Comparison of ENCODE assay signal across 35 mouse cellular contexts in genomic region chr1:168761095-168761494, GRCm38 (mm10).
"Had no signal": no experiment of that assay in that cellular context is flagged by ENCODE, and none has a peak within 500 bp of the region (broad histone marks: within the 10 kb centered on the region; RNA-seq: fewer than 3 reads in every experiment).

No protein-coding gene starts in this region.

- H3K9ac ChIP-seq: heart, embryonic 12.5 days; heart, embryonic 13.5 days; heart, embryonic 15.5 days; hindbrain, embryonic 12.5 days; hindbrain, embryonic 13.5 days; hindbrain, embryonic 14.5 days; hindbrain, embryonic 15.5 days; intestine, embryonic 15.5 days; kidney, embryonic 15.5 days had no signal

- H3K4me2 ChIP-seq: heart, embryonic 11.5 days; heart, embryonic 12.5 days; heart, embryonic 13.5 days; heart, embryonic 15.5 days; hindbrain, embryonic 12.5 days; hindbrain, embryonic 13.5 days; hindbrain, embryonic 14.5 days; hindbrain, embryonic 15.5 days; intestine, embryonic 15.5 days; kidney, embryonic 15.5 days had no signal

- ATAC-seq: hindbrain, embryonic 16.5 days; hindbrain, postnatal 0 days; inflammation-experienced regulatory T-cells, adult 6 months; intestine, embryonic 15.5 days; intestine, embryonic 16.5 days; intestine, postnatal 0 days had no signal

- H3K27ac ChIP-seq: heart, adult 2 months; heart, embryonic 10.5 days; heart, embryonic 13.5 days; heart, embryonic 15.5 days; hindbrain, embryonic 10.5 days; hindbrain, embryonic 12.5 days; hindbrain, embryonic 13.5 days; hindbrain, embryonic 14.5 days; hindbrain, embryonic 15.5 days; hindbrain, postnatal 0 days; intestine, embryonic 15.5 days; kidney, embryonic 15.5 days; kidney, postnatal 0 days; layer of hippocampus, adult 2 months had no signal

- H3K4me1 ChIP-seq: heart, embryonic 10.5 days; heart, embryonic 12.5 days; heart, embryonic 13.5 days; heart, embryonic 15.5 days; hindbrain, embryonic 15.5 days; intestine, embryonic 15.5 days had no signal

- H3K36me3 ChIP-seq: heart, embryonic 10.5 days; heart, embryonic 12.5 days; heart, embryonic 13.5 days; heart, embryonic 15.5 days; hindbrain, embryonic 10.5 days; hindbrain, embryonic 12.5 days; hindbrain, embryonic 13.5 days; hindbrain, embryonic 15.5 days; intestine, embryonic 15.5 days; kidney, embryonic 15.5 days had no signal

- DNase-seq: heart, adult 2 months; heart, postnatal 14 days; heart, postnatal 36 days; heart, postnatal 4 days; kidney, adult 11 months; kidney, adult 18-20 months; kidney, adult 2 months; kidney, adult 8-10 months; kidney, adult 9 months; kidney, postnatal 10 days; kidney, postnatal 14 days; kidney, postnatal 25 days; kidney, postnatal 36 days; kidney, postnatal 4 days; layer of hippocampus, adult 9-11 months; layer of hippocampus, postnatal 36 days had no signal

- H3K4me3 ChIP-seq: heart, adult 2 months; heart, embryonic 10.5 days; heart, embryonic 12.5 days; heart, embryonic 13.5 days; heart, embryonic 15.5 days; hindbrain, embryonic 10.5 days; hindbrain, embryonic 12.5 days; hindbrain, embryonic 13.5 days; hindbrain, embryonic 15.5 days; intestine, embryonic 15.5 days; kidney, embryonic 15.5 days; layer of hippocampus, adult 2 months had no signal

- H3K9me3 ChIP-seq: heart, embryonic 10.5 days; heart, embryonic 12.5 days; heart, embryonic 13.5 days; heart, embryonic 15.5 days; hindbrain, embryonic 10.5 days; hindbrain, embryonic 12.5 days; hindbrain, embryonic 13.5 days; hindbrain, embryonic 15.5 days; intestine, embryonic 15.5 days; kidney, embryonic 15.5 days had no signal

- H3K27me3 ChIP-seq: heart, embryonic 12.5 days; heart, embryonic 13.5 days; heart, embryonic 15.5 days; hindbrain, embryonic 12.5 days; hindbrain, embryonic 13.5 days; hindbrain, embryonic 15.5 days; intestine, embryonic 15.5 days; kidney, embryonic 15.5 days had no signal
